Mouse (Mus musculus): ENCODE measurements around the gene Myof. TPM values are rescaled to one million over a fixed set of nuclear protein-coding genes. Genes with fewer than 3 reads are reported as not detected.
A peak's percentile ranks its signal among the peaks of the same experiment; 100 is the strongest.

Myof gene
- total RNA-seq, 1 experiment = 44.3 TPM

GRCm38 (mm10) chr19:37886355-37887120 lies 156.8 kb downstream of the Myof start:
- Histone ChIP-seq H3K4me1 (ENCODE audit: control insufficient read depth in 2 of 2, insufficient read depth in 2 of 2, low read length in 2 of 2, poor library complexity in 1 of 2) (peaks cover 0 to 4% of the 10 kb centered on the region in 2 experiments; a peak in 2 of 4 replicates), H3K27ac (ENCODE audit: insufficient read depth, low read depth, low read length, poor library complexity, severe bottlenecking) (no peak overlapping the region; the same call in 1 of the 2 replicates), H3K36me3 (ENCODE audit: control insufficient read depth, insufficient read depth, low read length, poor library complexity, severe bottlenecking) (no peaks in the 10 kb centered on the region), H3K4me3 (ENCODE audit: insufficient read depth in 1 of 2, low read depth in 1 of 2, low read length in 2 of 2, poor library complexity in 1 of 2, severe bottlenecking in 1 of 2) (peak overlapping the region in 1 of 2 experiments; percentile 4; a peak in 2 of 4 replicates), H3K9me3 (ENCODE audit: control insufficient read depth, insufficient read depth, low read depth, low read length) (no peaks in the 10 kb centered on the region), H3K9ac (ENCODE audit: insufficient read depth, low read depth, low read length, poor library complexity, severe bottlenecking) (no peak overlapping the region)
- TF ChIP-seq MAFK (IDR thresholded peaks at IDR 0.05; ENCODE audit: insufficient read depth, low read depth, low read length) (no peak), ZC3H11A (IDR thresholded peaks at IDR 0.05; ENCODE audit: borderline replicate concordance, low read depth, low read length) (peak; percentile 93)
- peak; percentile 79 for DNase-seq (ENCODE audit: low read depth, low spot score)
- in situ Hi-C loops (cut with MboI; ENCODE audit: low sequenced_read_pairs in 2 of 2, unreplicated experiment in 2 of 2) = loop anchor here in 1 of 2 experiments (10.0 kb wide), 1 partner anchor 182 kb away; no protein-coding TSS in a partner anchor

- Histone ChIP-seq H3K27ac (ENCODE audit: insufficient read depth, low read depth, low read length, poor library complexity, severe bottlenecking) (no peak overlapping the region), H3K9me3 (ENCODE audit: control insufficient read depth, insufficient read depth, low read depth, low read length) (no peaks in the 10 kb centered on the region), H3K4me1 (ENCODE audit: control insufficient read depth in 2 of 2, insufficient read depth in 2 of 2, low read length in 2 of 2, poor library complexity in 1 of 2) (peaks cover 3 to 21% of the 10 kb centered on the region in 2 experiments; a peak in 3 of 4 replicates), H3K4me3 (ENCODE audit: insufficient read depth in 1 of 2, low read depth in 1 of 2, low read length in 2 of 2, poor library complexity in 1 of 2, severe bottlenecking in 1 of 2) (no peak overlapping the region), H3K36me3 (ENCODE audit: control insufficient read depth, insufficient read depth, low read length, poor library complexity, severe bottlenecking) (no peaks in the 10 kb centered on the region), H3K9ac (ENCODE audit: insufficient read depth, low read depth, low read length, poor library complexity, severe bottlenecking) (no peak overlapping the region)
- TF ChIP-seq HCFC1 (IDR thresholded peaks at IDR 0.05; ENCODE audit: borderline replicate concordance, insufficient read depth, low read length) (no peak), CHD2 (IDR thresholded peaks at IDR 0.05; ENCODE audit: low read depth, low read length) (no peak), ZC3H11A (IDR thresholded peaks at IDR 0.05; ENCODE audit: borderline replicate concordance, low read depth, low read length) (no peak)
- DNase-seq (ENCODE audit: low read depth, low spot score) = peak; percentile 63
- in situ Hi-C loops (cut with MboI; ENCODE audit: low sequenced_read_pairs in 2 of 2, unreplicated experiment in 2 of 2) = loop anchor here (5.0 to 10.0 kb wide), 2 partner anchors 177 to 184 kb away; partner anchors contain the start of gene Cyp26a1 (in 1 of the 2)
Measured at GRCm38 (mm10) chr19:37881431-37882081, 161.8 kb downstream of the Myof start.

DNA sequence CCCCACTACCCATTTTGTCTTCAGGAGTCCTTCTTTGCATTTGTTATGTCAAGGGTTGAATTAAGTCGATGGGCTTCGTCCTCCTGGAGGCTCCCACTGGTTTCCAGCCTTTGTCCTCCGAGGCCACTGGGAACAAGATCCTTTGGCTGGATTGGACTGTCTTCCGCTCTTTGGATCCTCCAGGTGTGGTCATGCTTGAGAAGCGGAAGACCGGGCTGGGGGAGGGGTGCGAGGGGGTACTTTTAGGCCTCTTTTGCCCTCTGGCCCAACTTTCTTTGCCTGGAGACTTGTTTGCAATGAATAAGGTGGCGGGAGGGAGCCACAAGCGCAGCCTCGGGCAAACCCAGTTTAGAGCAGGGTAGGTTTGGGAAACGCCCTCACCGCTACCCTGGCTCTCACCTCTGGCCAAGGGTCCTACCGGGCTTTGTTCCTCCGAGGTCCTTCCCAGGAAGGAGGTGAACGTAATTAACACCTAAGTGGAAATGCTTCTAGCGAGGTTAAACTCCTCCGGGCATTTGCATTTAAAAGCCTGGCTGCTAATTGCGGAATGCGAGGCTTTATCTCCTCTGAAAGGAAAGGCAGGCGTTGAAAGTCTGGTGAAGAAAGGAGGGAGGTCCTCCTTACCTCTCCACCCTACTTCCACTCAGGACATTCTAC lies 165.7 kb downstream of the Myof start:
- peak overlapping the region; percentile 53 for H3K27ac ChIP-seq (ENCODE audit: insufficient read depth, low read depth, low read length, poor library complexity, severe bottlenecking)
- in situ Hi-C loops (cut with MboI; ENCODE audit: low sequenced_read_pairs in 2 of 2, unreplicated experiment in 2 of 2) = no loop called here
- peak; percentile 86 for DNase-seq (ENCODE audit: low read depth, low spot score)

DNA sequence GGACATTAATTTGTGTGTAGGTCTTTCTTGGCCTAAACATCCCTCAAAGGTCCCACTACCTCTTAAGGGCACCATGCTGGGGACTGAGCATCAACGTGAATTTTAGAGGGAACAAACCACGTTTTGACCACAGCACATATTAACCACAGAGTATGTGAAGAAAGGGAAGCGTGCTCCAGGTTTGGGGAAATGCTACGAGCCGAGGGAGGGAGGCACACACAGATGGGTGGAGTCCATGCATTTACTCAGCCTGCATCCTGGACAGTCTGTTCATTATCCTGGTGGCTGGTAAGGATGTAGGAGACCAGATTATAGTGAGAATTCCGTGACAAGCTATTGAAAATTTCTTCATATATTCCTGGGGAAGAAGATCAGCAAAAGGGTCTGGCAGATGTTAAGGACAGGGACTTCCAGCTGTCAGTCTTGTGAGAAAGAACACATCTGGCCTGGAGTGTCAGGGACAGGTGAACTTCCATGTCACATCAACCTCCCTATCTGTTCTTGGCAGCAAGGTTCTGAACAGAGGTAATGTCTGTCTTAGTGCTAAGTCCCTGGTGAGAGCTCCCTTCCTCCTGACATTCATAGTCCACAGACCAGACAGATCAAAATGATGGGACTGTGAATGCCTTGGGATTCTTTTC lies 166.7 kb downstream of the Myof start:
- Histone ChIP-seq H3K9me3 (ENCODE audit: control insufficient read depth, insufficient read depth, low read depth, low read length) (no peaks in the 10 kb centered on the region), H3K27ac (ENCODE audit: insufficient read depth, low read depth, low read length, poor library complexity, severe bottlenecking) (no peak overlapping the region), H3K4me3 (ENCODE audit: insufficient read depth in 1 of 2, low read depth in 1 of 2, low read length in 2 of 2, poor library complexity in 1 of 2, severe bottlenecking in 1 of 2) (no peak overlapping the region), H3K9ac (ENCODE audit: insufficient read depth, low read depth, low read length, poor library complexity, severe bottlenecking) (no peak overlapping the region), H3K4me1 (ENCODE audit: control insufficient read depth in 2 of 2, insufficient read depth in 2 of 2, low read length in 2 of 2, poor library complexity in 1 of 2) (peaks cover 3 to 19% of the 10 kb centered on the region in 2 experiments; a peak in 3 of 4 replicates), H3K36me3 (ENCODE audit: control insufficient read depth, insufficient read depth, low read length, poor library complexity, severe bottlenecking) (no peaks in the 10 kb centered on the region)
- TF ChIP-seq MAFK (IDR thresholded peaks at IDR 0.05; ENCODE audit: insufficient read depth, low read depth, low read length) = no peak
- TF ChIP-seq CHD2 (IDR thresholded peaks at IDR 0.05; ENCODE audit: low read depth, low read length) = no peak
- TF ChIP-seq ZNF384 (IDR thresholded peaks at IDR 0.05; ENCODE audit: low read depth, low read length) = no peak
- no peak for TF ChIP-seq HCFC1 (IDR thresholded peaks at IDR 0.05; ENCODE audit: borderline replicate concordance, insufficient read depth, low read length)
- TF ChIP-seq ZC3H11A (IDR thresholded peaks at IDR 0.05; ENCODE audit: borderline replicate concordance, low read depth, low read length) = no peak
- in situ Hi-C loops (cut with MboI; ENCODE audit: low sequenced_read_pairs in 2 of 2, unreplicated experiment in 2 of 2) = no loop called here
- no peak for DNase-seq (ENCODE audit: low read depth, low spot score)

More for the DNA sequence above, 165.7 kb downstream of the Myof start:
- TF ChIP-seq ZC3H11A (IDR thresholded peaks at IDR 0.05; ENCODE audit: borderline replicate concordance, low read depth, low read length) = no peak
- no peak for TF ChIP-seq HCFC1 (IDR thresholded peaks at IDR 0.05; ENCODE audit: borderline replicate concordance, insufficient read depth, low read length)
- 0 out of 2 replicates have a peak, but pooled peaks have one; percentile 9 for TF ChIP-seq CHD2 (IDR thresholded peaks at IDR 0.05; ENCODE audit: low read depth, low read length)
- no peak for TF ChIP-seq ZNF384 (IDR thresholded peaks at IDR 0.05; ENCODE audit: low read depth, low read length)
- no peaks in the 10 kb centered on the region for H3K36me3 ChIP-seq (ENCODE audit: control insufficient read depth, insufficient read depth, low read length, poor library complexity, severe bottlenecking)
- H3K4me1 ChIP-seq (ENCODE audit: control insufficient read depth in 2 of 2, insufficient read depth in 2 of 2, low read length in 2 of 2, poor library complexity in 1 of 2) = peaks cover 3 to 19% of the 10 kb centered on the region in 2 experiments; a peak in 3 of 4 replicates
- no peaks in the 10 kb centered on the region for H3K9me3 ChIP-seq (ENCODE audit: control insufficient read depth, insufficient read depth, low read depth, low read length)
- peak overlapping the region in 1 of 2 experiments; percentile 5; a peak in 1 of 4 replicates for H3K4me3 ChIP-seq (ENCODE audit: insufficient read depth in 1 of 2, low read depth in 1 of 2, low read length in 2 of 2, poor library complexity in 1 of 2, severe bottlenecking in 1 of 2)
- no peak overlapping the region for H3K9ac ChIP-seq (ENCODE audit: insufficient read depth, low read depth, low read length, poor library complexity, severe bottlenecking)
